Mouse (Mus musculus): ENCODE measurements at regions not wholly inside any gene's neighbourhood (a gene's known extent, or its start where the extent isn't known, plus 50 kb on each side); places are given as distances from the start of the nearest gene placed in this dataset.

DNA sequence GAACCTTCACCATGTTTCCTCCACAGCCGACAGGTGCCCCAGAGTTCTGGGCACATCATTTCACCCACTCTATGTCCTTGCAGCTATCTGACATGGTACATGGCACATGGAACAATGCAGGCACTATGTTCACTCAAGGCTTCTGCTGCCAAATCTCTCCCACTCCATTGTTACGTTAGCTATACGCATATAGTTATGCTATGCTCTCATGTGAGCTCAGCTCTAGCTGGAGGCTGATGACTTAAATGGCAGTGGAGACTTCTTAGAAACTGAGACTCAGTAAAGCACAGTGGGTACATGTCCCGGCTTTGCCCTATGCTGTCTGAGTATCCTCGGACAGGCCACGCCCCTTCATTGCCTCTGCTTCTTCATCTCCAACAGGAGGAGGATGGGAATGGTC, 91.0 kb downstream of the Axin2 start:
- TF ChIP-seq CTCF (IDR thresholded peaks at IDR 0.05; ENCODE audit: borderline replicate concordance, extremely low read depth, insufficient read depth, insufficient read length): no peak
- no peak for TF ChIP-seq POLR2A (IDR thresholded peaks at IDR 0.05; ENCODE audit: borderline replicate concordance, extremely low read depth, insufficient read depth, insufficient read length, poor library complexity, severe bottlenecking)
